Mouse (Mus musculus): ENCODE measurements around the gene Mal.
"Not testable (repeated sequence)": the region's sequence is repeated elsewhere in the genome, so short reads cannot be mapped to it uniquely, and the experiment has no call there.

The Mal gene

GRCm38 (mm10) chr2:127624786-127625185, 31.7 kb downstream of the Mal start:
- no peak for DNase-seq (ENCODE audit: low spot score)

DNA sequence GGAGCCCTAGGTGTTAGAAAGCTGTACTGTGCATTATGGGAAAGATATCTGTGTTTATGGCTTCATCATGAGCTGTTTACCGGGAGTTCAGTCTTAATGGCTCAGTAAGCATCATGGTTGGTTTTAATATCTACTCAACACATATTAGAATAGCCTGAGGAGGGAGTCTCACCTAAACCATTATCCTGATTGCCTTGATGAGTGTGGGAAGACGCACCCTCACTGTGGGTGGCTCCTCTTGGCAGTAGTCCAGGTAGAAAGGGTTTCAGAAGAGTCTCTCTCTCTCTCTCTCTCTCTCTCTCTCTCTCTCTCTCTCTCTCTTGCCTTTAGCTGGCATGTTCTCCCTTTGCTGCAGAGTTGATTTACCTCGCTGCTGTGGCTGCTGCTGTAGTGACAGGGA, 34.4 kb downstream of the Mal start:
- DNase-seq (ENCODE audit: low spot score) = no peak

- DNase-seq (ENCODE audit: low spot score) = no peak
Measured at GRCm38 (mm10) chr2:127619311-127619710, 37.2 kb downstream of the Mal start.

DNA sequence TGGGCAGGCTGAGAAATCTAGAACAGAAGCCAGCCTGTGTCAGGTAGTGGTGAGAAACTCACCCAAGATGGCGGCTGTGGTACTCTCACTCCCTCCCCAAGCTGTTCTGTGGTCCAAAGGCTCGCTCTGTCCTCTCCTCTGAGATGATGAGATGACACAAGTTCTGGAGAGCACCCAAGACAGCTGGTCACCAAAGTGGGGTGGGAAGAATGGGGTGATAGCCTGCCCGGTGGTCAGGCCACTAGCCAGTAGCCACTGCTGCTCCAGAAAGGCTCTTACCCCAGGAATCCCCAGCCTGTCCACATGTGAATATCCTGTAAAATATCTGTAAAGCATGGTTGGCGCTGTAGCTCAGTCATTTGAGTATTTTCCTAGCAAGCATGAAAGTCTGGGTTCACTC, 44.2 kb downstream of the Mal start:
- no peak for DNase-seq (ENCODE audit: low spot score)

- no peak for DNase-seq (ENCODE audit: low spot score)
Measured at GRCm38 (mm10) chr2:127611386-127611785, 45.1 kb downstream of the Mal start.

DNA sequence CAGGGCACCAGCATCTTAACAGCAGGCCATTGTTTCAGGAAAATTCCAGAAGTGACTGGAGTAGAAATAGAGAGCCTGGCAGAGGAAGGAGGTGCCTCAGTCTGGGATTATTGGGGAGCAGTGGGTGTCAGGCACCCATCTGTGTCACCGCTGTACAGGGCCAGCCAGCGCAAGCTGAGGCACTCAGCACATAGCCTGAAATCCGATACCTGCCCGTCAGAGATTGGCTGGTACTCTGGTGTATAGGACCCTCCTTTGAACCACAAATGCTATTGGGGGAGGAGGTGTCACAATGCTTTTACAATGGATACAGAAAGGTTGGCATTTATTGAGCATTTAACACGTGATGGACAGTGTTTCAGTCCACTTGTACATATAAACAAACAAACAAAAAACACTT, 47.5 kb downstream of the Mal start:
- DNase-seq (ENCODE audit: low spot score) = no peak

DNA sequence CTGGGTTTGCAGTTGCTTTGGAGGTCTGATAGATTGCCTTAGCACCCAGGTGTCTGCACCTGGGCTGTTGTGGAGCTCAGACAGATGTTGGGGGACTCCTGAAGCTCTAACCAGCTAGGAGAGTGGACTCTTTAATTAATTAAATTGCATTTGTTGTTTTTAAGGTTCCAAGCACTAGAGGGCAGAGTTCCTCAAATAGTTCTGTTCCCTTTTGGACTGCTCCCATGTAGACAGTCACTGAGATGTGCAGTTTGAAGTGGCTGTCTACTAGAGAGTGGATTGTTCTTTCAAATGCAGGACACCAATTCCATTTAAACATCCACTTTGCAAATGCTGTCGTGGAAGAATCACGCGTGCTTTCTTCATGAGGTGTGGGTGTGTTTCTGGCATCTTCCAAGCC, 48.3 kb downstream of the Mal start:
- DNase-seq (ENCODE audit: low spot score) = no peak

- DNase-seq (ENCODE audit: low spot score) = no peak
Measured at GRCm38 (mm10) chr2:127605203-127605602, 51.3 kb downstream of the Mal start.

DNA sequence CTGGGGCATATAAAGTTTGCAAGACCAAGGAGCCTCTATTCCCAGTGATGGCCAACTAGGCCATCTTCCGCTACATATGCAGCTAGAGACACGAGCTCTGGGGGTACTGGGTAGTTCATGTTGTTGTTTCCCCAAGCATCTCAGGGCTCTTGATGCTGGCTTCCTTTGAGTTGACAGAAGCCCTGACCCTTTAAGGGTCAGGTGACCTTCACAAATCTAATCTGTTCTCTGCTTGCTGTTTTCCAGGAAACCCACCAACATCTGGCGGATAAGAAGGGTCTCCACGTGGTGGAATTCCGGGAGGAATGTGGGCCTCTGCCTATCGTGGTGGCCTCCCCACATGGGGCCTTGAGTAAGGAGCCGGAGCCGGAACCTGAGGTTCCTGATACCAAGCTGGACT, 53.1 kb downstream of the Mal start:
- not testable (repeated sequence) for DNase-seq (ENCODE audit: low spot score)

GRCm38 (mm10) chr2:127590840-127591239, 65.7 kb downstream of the Mal start:
- no peak for DNase-seq (ENCODE audit: low spot score)

DNA sequence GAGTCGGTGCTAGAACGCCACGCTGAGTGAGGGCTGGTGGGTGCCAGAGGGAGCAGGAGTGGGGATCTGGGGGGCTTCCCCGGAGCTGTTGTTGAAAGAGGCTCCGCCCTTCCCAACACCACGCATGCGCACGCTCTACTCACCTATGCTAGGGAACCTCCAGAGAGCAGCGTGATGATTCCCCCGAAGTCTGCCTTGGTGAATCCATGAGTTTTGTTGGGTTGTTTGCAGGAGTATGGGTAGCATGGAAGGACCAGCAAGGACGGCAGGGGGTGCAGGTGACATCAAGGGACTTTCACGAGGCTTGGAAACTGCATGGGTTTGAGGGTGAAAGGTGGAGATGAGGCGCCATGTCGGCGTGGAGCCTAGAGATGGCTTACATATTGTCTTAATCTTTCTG, 66.3 kb downstream of the Mal start:
- DNase-seq (ENCODE audit: low spot score) = no peak

DNA sequence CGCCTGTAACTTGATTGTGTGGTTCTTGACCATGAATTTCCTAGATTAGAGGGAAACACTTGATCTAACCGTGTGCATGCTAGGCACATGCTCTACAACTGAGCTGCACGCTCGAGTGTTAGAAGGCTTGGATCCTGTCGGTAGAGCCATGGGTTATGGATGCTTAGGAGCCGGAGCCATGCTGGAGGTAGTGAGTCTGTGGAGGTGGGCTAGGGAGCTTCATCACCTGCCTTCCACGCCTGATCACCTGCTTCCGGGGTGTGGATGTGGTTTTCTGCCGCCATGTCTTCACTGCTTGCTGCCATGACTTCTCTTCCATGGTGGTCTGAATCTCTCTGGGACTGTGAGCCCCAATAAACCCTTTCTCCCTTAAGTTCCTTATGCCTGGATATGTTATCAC, 67.6 kb downstream of the Mal start:
- DNase-seq (ENCODE audit: low spot score) = no peak

GRCm38 (mm10) chr2:127587514-127587844, 69.0 kb downstream of the Mal start:
- no peak for DNase-seq (ENCODE audit: low spot score)

- DNase-seq (ENCODE audit: low spot score) = peak; percentile 94
Measured at GRCm38 (mm10) chr2:127586694-127587513, 69.6 kb downstream of the Mal start, which contains the start of the genes Zfp661 and Mrps5. Zfp661 (minus strand) TSS chr2:127587094. Mrps5 (plus strand) TSS chr2:127587222.

DNA sequence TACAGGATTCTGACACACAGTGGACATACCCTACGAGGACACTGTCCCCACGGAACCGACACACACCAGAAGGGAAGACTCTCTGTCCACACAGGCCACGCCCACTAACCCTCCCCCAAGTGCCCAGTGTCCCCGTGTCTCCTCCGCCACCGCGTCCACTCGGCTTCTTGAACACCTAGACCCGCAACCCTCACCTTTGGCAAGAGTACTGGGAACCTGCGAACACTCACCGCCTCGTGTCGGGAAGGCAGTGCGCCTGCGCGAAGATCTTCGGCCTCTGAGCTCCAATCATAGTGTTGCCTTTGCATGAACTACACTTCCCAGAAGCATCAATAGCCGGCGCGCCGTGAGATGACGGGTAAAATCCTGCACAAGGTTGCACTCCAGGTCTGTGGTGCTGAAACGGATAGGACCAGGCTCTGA, 72.0 kb downstream of the Mal start:
- peak; percentile 94 for DNase-seq (ENCODE audit: low spot score)

All from testis, postnatal 10 days (tissue).